ENCODE assay signal across 12 mouse cellular contexts in genomic region chr6:97355141-97355540, GRCm38 (mm10).
DNase-seq lines count a peak whose midpoint lies in the region; ATAC-seq and TF ChIP-seq lines count a peak whose summit lies in the region.
"Had no signal": no experiment of that assay in that cellular context is flagged by ENCODE, and none has a peak within 500 bp of the region (broad histone marks: within the 10 kb centered on the region; RNA-seq: fewer than 3 reads in every experiment).

No protein-coding gene starts in this region.

- H3K4me1 ChIP-seq in kidney, postnatal 0 days (replicated peaks; ENCODE audit: insufficient read depth, low read length) = peaks cover 9% of the 10 kb centered on the region
- H3K4me1 ChIP-seq in midbrain, embryonic 13.5 days (replicated peaks) = peaks cover 40% of the 10 kb centered on the region

- no peaks in the 10 kb centered on the region for H3K36me3 ChIP-seq in kidney, postnatal 0 days (ENCODE audit: insufficient read depth, low read length)
- H3K36me3 ChIP-seq in midbrain, embryonic 13.5 days = no peaks in the 10 kb centered on the region
- H3K36me3 ChIP-seq: embryonic facial prominence, embryonic 15.5 days had no signal

- TF ChIP-seq POLR2A in brain, embryonic 14.5 days (IDR thresholded peaks at IDR 0.05; ENCODE audit: borderline replicate concordance, extremely low read depth, insufficient read depth, insufficient read length, poor library complexity, severe bottlenecking) = no peak

- H3K4me3 ChIP-seq in gastrocnemius, adult 2 months = no peak overlapping the region
- H3K4me3 ChIP-seq in kidney, postnatal 0 days (replicated peaks; ENCODE audit: low read depth, low read length) = no peak overlapping the region
- no peak overlapping the region for H3K4me3 ChIP-seq in midbrain, embryonic 13.5 days (replicated peaks)
- H3K4me3 ChIP-seq: embryonic facial prominence, embryonic 15.5 days had no signal

- peak overlapping the region; percentile 4; the same call in 1 of the 2 replicates for H3K4me2 ChIP-seq in kidney, postnatal 0 days (ENCODE audit: low read length)
- H3K4me2 ChIP-seq in midbrain, embryonic 13.5 days (replicated peaks) = peak overlapping the region; percentile 19; the same call in 1 of the 2 replicates
- H3K4me2 ChIP-seq: embryonic facial prominence, embryonic 15.5 days had no signal

- H3K9ac ChIP-seq in kidney, postnatal 0 days (ENCODE audit: low read depth, low read length) = no peak overlapping the region
- H3K9ac ChIP-seq in midbrain, embryonic 13.5 days (replicated peaks) = no peak overlapping the region
- H3K9ac ChIP-seq: embryonic facial prominence, embryonic 15.5 days had no signal

- no peak for DNase-seq in gastrocnemius, adult 2 months
- DNase-seq in gastrocnemius, postnatal 4 days (ENCODE audit: low spot score in 2 of 2) = no peak
- no peak for DNase-seq in kidney, postnatal 0 days (ENCODE audit: low spot score)
- no peak for DNase-seq in kidney, adult 9 months
- DNase-seq in brain, embryonic 14.5 days (ENCODE audit: low read depth) = peak; percentile 43
- DNase-seq in adrenal gland, postnatal 4 days (ENCODE audit: low spot score in 2 of 2) = no peak
- DNase-seq in frontal cortex, postnatal 25 days (ENCODE audit: low spot score in 2 of 2) = no peak
- DNase-seq: cerebellum, adult 9-11 months; heart, postnatal 10 days; kidney, adult 2 months had no signal

- no peaks in the 10 kb centered on the region for H3K9me3 ChIP-seq in kidney, postnatal 0 days (replicated peaks; ENCODE audit: low read length)
- no peaks in the 10 kb centered on the region for H3K9me3 ChIP-seq in midbrain, embryonic 13.5 days
- H3K9me3 ChIP-seq: embryonic facial prominence, embryonic 15.5 days had no signal

- H3K27ac ChIP-seq in gastrocnemius, adult 2 months = peak overlapping the region; percentile 48; the same call in 1 of the 2 replicates
- peak overlapping the region; percentile 57 for H3K27ac ChIP-seq in kidney, postnatal 0 days
- H3K27ac ChIP-seq in midbrain, embryonic 13.5 days = no peak overlapping the region; the same call in 1 of the 2 replicates
- H3K27ac ChIP-seq: embryonic facial prominence, embryonic 15.5 days had no signal

- H3K27me3 ChIP-seq in kidney, postnatal 0 days (ENCODE audit: insufficient read depth, low read length) = no peaks in the 10 kb centered on the region
- H3K27me3 ChIP-seq in midbrain, embryonic 13.5 days = peaks cover 7% of the 10 kb centered on the region; the same call in 1 of the 2 replicates
- H3K27me3 ChIP-seq: embryonic facial prominence, embryonic 15.5 days had no signal

- no peak for ATAC-seq in kidney, postnatal 0 days (replicated peaks; ENCODE audit: low FRiP score, low read depth)
- ATAC-seq in midbrain, embryonic 13.5 days = no peak

- WGBS in kidney, postnatal 0 days = 26% methylated on average over 8 of the region's 8 CpGs
- 6% methylated on average over 8 of the region's 8 CpGs for WGBS in midbrain, embryonic 13.5 days

- no peak for TF ChIP-seq CTCF in gastrocnemius, adult 2 months (IDR thresholded peaks at IDR 0.05)
- no peak for TF ChIP-seq CTCF in kidney, postnatal 0 days (IDR thresholded peaks at IDR 0.05; ENCODE audit: low read depth)
- TF ChIP-seq CTCF in brain, embryonic 14.5 days (IDR thresholded peaks at IDR 0.05; ENCODE audit: borderline replicate concordance, extremely low read depth, insufficient read depth, insufficient read length) = no peak

- intact Hi-C loops in gastrocnemius, adult 2 months (cut with DNase I) = no loop called here
